Mouse (Mus musculus) pancreas, adult 10 weeks (tissue): ENCODE data around the gene Zcchc8. TPM values are rescaled to one million over a fixed set of nuclear protein-coding genes. Genes with fewer than 3 reads are reported as not detected.

Experiments
- polyA plus RNA-seq: library from polyadenylated mRNA; stranded (reverse); fragments of 350-450 nt; fragmentation: Illumina TruSeq; extraction: RNeasy Lipid Tissue Mini Kit (QIAGEN cat#74804); gene quantifications from one replicate; pipeline ENCODE4 v1.2.3, GENCODE M21; 2015; ENCODE audit warnings: low read depth, low replicate concordance; ENCODE audit not compliant: insufficient read depth

Gene Zcchc8
- 18.1 TPM for polyA plus RNA-seq

GRCm38 (mm10) chr5:123720328-123721311 lies at the start of gene Zcchc8:
Gene Zcchc8 (minus strand): TSS chr5:123721100.

GRCm38 (mm10) chr5:123749065-123750064 lies 28.5 kb upstream of the Zcchc8 start, which contains the start of the genes Rsrc2 and Kntc1:
Gene Rsrc2 (minus strand): TSS chr5:123749414.
Gene Kntc1 (plus strand): TSS chr5:123749716.

DNA sequence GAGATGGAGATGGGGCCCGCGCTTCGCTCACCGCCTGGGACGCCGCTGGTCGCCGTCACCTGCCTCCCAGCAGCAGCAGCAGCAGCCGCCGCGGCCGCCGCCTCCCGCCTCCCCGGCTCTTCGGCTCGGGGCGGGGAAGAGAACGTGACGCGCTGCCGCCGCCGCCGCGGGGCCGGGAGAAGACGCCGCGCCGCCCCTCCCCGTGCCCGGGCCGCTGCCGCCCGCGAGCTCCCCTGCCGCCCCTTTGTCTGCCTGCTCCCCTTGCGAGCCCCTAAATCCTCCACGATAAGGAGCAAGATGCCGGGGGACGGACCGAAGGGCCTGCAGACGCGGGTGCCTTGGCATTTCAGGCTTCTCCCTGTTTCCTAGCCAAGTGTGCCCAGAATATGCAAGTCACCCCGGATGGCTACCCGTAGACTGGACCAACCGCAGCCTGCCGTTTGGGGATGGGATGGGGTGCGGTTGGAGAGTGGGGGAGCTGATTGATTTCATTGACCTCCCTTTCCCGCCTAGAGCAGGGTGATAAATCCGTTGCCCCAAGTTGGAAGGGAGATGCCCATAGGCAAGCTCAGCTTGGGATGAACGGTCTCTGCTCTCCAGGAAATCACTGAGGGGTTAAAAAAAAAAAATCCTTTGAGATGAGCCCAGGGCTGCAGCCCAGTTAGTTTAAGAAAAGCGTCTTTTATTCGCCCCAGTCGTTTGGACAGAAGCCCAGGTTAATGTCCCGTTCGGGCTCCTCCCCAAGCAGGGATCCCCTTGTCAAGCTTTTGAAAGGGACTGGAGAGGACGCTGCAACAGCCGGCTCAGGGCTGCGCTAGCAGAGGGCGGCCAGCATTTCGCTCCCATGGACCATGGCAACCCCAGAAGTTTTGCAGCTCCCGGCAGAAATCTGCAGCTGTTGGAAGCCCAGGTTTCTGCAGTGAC lies 36.4 kb downstream of the Zcchc8 start, which contains the start of gene Clip1:
Gene Clip1, minus strand, starts transcription at position 398 of the 924 bp plus-strand sequence.

Other genes with a start within 250 kb of the Zcchc8 start
- gene Lrrc43, start 231.8 kb downstream of the Zcchc8 start, polyA plus RNA-seq = not detected
- gene Il31, start 231.6 kb downstream of the Zcchc8 start, polyA plus RNA-seq = not detected
- gene B3gnt4, start 210.6 kb downstream of the Zcchc8 start, polyA plus RNA-seq = not detected
- gene Diablo, start 196.9 kb downstream of the Zcchc8 start, polyA plus RNA-seq = 13.4 TPM
- not detected for gene Gm49027, start 195.6 kb downstream of the Zcchc8 start, polyA plus RNA-seq
- 4.8 TPM for gene Vps33a, start 148.1 kb downstream of the Zcchc8 start, polyA plus RNA-seq
- 27.0 TPM for gene Clip1, start 36.5 kb downstream of the Zcchc8 start, polyA plus RNA-seq
- gene Rsrc2, start 28.3 kb upstream of the Zcchc8 start, polyA plus RNA-seq = 35.3 TPM
- not detected for gene Kntc1, start 28.6 kb upstream of the Zcchc8 start, polyA plus RNA-seq
- not detected for gene Hcar2, start 144.4 kb upstream of the Zcchc8 start, polyA plus RNA-seq
- gene Hcar1, start 158.9 kb upstream of the Zcchc8 start, polyA plus RNA-seq = 0.41 TPM
- 7.8 TPM for gene Denr, start 186.1 kb upstream of the Zcchc8 start, polyA plus RNA-seq
- gene Gm43518, start 206.3 kb upstream of the Zcchc8 start, polyA plus RNA-seq = not detected
- 3.9 TPM for gene Ccdc62, start 209.6 kb upstream of the Zcchc8 start, polyA plus RNA-seq